Mouse (Mus musculus): ENCODE measurements around the gene Loxl3.

- TF ChIP-seq CTCF (IDR thresholded peaks at IDR 0.05; ENCODE audit: insufficient read depth, low read length), result no peak
- no peak for TF ChIP-seq POLR2A (IDR thresholded peaks at IDR 0.05; ENCODE audit: borderline replicate concordance, extremely low read depth, low read depth, low read length)
These were observed 64.4 kb downstream of the Loxl3 start for GRCm38 (mm10) chr6:83098411-83098810.
